Mouse (Mus musculus) right cerebral cortex, postnatal 14 days (tissue): ENCODE measurements around the gene Thegl.
"Not testable (repeated sequence)": the region's sequence is repeated elsewhere in the genome, so short reads cannot be mapped to it uniquely, and the experiment has no call there.

ENCODE experiments used
- DNase-seq: peaks from one replicate; pipeline ENCODE4 v3.0.0; 2022

Thegl gene

GRCm38 (mm10) chr5:77056881-77057440 is 41.1 kb downstream of the Thegl start:
- no peak for DNase-seq

- no peak for DNase-seq
Measured at GRCm38 (mm10) chr5:77060363-77060762, 44.5 kb downstream of the Thegl start.

DNA sequence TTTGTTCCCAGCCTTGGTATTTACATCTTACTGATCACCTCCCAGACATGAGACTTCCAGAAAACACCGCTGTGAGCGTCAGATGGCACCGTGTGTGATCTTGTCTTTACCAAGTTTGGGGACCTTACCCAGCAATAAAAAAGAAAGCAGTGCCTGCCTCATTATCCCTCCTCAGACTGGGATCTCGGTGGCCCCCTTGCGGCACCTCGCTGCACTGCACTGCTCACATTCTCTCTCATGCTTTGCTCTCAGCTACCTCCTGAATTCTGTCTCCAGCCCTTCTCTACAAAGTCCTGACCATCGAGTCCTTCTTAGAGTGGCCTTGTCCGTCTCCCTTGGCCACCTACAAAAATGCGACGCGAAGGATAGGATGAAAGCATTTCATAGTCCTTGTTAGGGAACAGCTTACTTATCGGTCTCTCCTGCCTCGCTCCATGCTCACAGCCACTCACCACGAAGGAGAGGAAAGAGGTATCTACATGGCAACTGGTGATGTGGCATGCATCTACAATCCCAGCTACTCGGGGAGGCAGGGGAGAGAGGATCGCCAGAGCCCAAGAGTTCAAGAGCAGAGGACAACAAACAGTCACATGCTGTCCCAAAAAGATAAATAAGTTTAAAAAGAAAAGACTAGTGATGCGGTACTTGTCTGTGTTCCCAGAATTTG is 45.7 kb downstream of the Thegl start:
- peak; percentile 73 for DNase-seq

DNA sequence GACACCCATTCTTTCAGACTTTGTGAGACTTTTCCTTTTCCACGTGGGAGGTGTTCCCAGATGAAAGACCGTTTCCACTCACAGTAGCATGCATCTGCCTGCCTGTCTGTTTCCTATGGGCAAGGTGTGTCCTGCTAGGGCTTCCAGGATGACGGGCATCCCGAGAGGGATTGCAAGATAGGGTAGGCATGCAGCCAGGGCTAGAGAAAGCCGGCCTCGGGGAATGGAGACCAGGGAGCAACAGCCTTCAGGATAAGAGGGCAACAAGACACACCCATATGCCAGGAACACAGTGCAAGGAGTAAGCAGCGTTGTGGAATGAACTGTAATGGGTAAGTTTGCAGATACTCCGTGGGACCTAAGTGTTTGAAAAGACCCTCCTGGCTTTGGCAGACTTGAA is 51.5 kb downstream of the Thegl start:
- no peak for DNase-seq

DNA sequence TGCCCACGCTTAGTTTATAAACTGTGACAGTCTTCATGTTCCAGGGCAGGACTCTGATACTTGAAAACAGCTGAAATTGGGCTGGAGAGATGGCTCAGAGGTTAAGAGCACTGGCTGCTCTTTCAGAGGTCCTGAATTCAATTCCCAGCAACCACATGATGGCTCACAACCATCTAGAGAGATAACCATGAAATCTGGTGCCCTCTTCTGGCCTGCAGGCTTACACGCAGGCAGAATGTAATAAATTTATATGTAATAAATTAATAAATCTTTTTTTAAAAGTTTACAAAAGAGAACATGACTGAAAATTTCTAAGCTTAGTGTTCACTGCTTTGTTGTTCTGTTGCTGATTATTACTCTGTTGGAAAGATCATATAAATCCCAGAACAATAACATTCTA is 55.2 kb downstream of the Thegl start:
- no peak for DNase-seq

DNA sequence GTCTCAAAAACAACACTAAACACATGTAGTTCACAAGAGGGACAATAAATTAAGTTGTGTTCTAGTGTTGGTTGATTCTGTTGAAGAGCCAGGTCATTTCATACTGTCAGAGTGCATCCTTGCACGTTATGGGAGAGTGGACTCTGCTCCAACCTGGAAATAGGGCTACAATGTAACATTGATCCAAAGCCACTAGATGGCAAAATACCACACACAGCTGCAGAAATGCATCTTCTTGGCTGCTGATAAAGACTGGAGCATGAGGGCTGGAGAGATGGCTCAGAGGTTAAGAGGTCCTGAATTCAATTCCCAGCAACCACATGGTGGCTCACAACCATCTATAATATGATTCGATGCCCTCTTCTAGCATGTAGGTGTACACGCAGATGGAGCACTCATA is 55.8 kb downstream of the Thegl start:
- no peak for DNase-seq

GRCm38 (mm10) chr5:77073794-77074193 is 58.0 kb downstream of the Thegl start:
- no peak for DNase-seq

DNA sequence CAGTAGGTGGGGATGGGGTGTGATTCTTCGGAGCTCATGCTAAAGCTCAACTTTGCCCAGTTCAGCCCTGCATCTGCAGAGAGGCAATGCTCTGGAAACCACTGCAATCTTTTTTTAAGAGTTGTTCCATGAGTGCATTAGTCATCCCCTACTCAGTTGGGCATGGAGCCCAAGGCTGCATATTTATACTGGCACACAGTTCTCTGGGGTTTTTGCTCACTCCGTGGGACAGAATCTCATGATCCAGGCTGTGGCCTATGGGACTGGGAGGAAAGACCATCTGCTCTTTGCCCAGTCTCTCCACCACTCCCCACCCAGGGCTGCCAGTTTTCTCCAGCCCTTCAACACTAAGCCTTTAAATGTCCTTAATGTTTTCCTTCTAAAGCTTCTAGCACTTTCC is 59.1 kb downstream of the Thegl start:
- peak; percentile 57 for DNase-seq

- DNase-seq, result no peak
Measured at GRCm38 (mm10) chr5:77075951-77076350, 60.1 kb downstream of the Thegl start.

DNA sequence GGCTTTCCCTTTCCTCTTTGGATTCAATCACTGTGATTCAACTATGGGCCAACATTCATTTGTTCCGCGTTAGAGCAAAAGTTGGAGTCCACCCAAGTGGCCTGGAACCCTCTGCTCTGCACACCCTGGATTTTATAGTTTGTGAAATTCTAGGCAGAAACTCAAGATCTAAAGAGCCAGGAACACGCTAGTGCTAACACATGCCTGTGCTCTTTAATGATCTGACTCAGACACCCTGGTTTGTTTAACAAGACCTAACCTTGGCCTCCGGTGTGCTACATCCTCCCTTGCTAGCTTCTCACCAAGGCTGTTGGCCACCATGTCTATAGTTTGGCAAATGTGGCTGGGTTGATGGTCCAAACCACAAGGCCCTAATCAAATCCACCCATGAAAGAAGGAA is 64.9 kb downstream of the Thegl start:
- DNase-seq, result no peak

- DNase-seq, result no peak
Measured at GRCm38 (mm10) chr5:77082735-77083134, 66.9 kb downstream of the Thegl start.

- no peak for DNase-seq
Measured at GRCm38 (mm10) chr5:77084418-77084817, 68.6 kb downstream of the Thegl start.

- no peak for DNase-seq
Measured at GRCm38 (mm10) chr5:77085753-77086450, 70.1 kb downstream of the Thegl start.

GRCm38 (mm10) chr5:77086541-77086940 is 70.7 kb downstream of the Thegl start:
- DNase-seq, result no peak

DNA sequence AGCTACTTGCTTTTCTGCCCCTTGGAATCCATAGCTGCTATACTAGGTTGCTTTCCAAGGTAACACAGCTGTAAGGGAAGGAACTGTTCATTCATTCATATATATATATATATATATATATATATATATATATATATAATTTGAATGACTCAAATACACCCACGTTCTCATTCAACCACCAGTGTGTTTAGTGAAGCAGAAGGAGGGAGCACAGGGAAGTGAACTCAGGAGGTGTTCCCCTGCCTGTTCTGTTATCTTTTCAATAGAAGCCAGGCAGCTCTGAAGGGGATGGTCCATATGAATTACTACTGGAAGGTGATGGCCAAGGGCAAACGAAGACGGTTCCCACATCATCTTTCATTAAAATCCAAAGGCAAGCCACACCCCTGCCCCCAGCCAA is 71.3 kb downstream of the Thegl start:
- DNase-seq, result no peak

DNA sequence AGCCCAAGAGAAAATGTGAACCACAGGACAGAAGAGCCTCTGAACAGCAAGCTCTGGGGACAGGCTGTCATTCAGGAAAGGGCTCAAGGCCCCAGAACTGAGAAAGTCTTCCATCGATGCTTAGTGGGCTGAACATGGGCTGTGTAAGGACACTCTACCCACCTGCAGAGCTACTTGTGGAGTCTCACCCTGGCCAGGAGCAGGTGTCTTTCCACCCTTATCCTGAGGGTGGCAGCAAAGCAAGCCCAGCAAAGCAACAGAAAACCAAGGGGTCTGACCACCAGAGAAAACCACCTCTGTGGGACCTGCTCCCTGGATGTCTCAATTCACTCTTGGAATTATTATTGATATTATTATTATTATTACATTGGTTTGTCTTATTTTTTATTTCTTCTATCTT is 73.5 kb downstream of the Thegl start:
- DNase-seq, result peak; percentile 56

DNA sequence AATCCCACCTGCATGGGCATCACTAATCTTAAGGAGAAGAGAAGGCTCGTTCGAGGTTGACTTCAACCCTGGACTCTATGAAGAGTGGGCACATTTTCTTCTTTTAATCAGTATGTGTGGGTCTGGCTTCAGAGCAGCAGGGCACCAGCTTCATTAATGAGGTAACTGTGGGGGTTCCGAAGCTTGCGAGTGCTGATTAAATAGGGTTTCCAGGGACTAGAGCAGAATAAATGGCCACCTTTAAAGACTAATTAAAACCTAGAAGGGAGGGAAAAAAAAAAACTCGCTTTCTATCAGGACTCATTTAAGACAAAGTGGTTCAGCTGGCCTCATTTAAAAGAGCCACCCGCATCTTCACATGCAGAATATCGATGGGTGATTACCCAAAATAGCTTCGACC is 74.1 kb downstream of the Thegl start:
- no peak for DNase-seq

DNA sequence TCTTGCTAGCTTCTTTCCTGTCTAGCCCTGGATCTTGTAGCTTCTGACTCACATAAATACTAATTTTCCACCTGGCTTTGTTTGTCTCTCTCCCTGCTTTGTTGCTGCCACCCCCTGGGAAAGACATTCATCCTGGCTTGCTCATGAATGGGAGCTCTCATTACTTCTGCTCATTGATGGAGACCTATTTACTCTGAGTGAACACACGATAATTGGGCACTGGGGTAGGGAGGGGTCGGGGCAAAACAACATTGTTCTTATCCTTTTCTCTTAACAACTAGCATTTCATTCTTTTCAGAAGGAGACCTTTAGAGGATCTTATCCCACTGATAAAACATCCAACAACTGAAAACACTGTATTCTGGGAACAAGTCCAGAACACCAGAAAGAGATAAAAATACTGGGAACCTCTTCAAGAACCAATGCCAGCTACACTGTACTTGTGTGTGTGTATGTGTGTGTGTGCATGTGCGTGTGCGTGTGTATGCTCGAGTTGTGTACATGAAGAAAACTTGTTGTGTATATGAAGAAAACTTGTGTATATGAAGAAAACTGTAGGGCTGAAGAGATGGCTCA is 74.8 kb downstream of the Thegl start:
- DNase-seq, result no peak

GRCm38 (mm10) chr5:77091923-77092322 is 76.1 kb downstream of the Thegl start:
- no peak for DNase-seq

DNA sequence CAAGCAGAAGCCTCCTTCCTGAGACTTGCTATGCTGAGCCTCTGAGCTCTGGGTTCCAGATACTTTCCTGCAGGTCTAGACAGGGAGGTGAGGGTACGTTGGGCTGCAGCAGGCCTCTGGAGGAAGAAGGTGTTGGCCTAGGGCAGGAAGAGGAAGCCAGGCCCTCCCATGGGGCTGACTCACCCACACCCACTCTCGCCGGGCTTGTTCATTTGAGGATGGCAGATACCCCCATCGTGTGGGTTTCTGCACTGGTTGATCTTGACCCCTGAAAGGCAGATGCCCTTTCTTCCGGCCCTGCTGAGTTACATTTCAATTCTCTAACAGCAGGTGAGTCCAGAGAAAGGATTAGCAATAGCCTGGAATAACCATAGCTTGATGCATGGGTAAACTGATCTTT is 76.7 kb downstream of the Thegl start:
- DNase-seq, result no peak

- DNase-seq, result no peak
Measured at GRCm38 (mm10) chr5:77093961-77094360, 78.1 kb downstream of the Thegl start.

- peak; percentile 52 for DNase-seq
Measured at GRCm38 (mm10) chr5:77094510-77095491, 79.0 kb downstream of the Thegl start.

DNA sequence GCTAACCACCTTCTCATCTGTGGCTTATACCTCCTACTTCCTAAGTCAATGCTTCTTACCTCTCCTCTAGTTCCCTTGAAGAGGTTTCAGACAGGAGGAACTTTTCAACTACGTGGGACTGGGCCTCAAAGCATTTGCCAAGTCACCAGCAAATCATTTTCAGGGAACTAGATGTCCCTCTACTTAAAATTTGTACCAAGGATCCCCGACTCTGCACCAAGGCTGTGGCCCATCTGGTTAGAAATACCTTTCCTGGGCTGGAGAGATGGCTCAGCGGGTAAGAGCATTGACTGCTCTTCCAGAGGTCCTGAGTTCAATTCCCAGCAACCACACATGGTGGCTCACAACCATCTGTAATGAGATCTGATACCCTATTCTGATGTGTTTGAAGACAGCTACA is 80.4 kb downstream of the Thegl start:
- not testable (repeated sequence) for DNase-seq
